Mouse (Mus musculus) cerebellum, adult 11 months (tissue): ENCODE measurements around the gene Map3k13.
A peak's percentile ranks its signal among the peaks of the same experiment; 100 is the strongest.

Experiments
- DNase-seq: peaks from one replicate; pipeline ENCODE4 v3.0.0; 2022

The Map3k13 gene

DNA sequence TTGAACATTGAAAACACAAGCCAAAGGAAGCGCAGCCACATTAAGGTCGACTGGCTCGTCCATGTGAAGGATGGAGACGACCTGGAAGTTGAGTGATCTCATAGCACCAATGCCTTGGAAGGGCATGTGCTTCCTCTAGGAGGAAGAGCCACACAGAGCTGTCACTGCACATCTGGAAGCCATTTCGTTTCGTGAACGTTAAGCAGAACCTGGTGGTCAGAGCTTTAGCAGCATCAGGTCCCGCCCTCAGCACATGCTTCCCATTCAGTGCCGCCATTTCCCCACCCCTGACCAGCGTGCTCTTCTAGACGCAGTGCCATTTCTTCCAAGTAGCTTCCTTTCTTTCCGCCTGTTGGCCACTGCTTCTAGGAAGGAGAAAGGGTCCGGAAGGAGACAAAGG lies 134.3 kb downstream of the Map3k13 start:
- no peak for DNase-seq

DNA sequence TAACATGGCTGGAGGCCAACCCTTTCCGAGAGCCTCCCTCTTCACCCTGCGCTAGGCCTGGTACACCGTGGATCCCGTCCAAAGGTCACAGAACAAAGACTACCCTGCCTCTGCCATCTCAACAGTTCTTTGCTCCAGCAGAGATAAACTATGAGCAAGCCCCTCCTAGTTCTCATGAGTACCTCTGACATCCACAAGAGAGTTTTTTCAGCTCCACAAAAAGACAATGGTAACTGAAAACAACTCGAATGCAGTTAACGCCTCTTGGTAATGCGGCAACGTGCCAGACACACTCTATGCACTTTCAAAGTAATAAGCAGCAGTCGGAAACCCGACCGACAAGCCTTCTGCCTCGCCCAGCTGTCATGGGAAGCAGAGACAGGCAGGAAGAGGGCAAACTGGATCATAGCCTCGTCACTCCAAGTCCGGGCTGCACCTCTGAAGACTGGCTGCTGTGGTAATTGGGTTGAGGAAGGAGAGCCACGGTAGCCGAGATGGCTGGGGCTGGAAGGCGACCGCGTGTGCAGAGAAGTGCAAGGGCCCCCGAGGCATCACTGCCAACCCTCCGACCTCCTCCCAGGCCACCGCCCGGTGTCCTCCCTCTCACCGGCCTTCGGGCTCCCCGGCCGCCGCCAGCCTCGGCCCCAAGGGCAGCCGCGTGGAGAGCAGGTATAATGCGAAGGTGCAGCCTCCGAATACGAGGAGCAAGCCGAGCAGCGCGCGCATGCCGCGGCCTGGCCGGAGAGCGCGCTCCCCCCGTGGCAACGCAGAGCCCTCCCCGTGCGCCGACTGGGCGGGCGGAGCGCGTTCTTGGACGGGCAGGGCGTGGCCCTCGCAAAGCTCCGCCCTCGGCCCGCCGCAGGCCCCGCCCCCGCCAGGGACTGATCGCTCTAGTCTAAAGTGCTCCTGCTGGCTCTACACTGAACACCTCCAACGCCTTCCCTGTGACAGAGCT lies 152.9 kb downstream of the Map3k13 start, which contains the start of gene Tmem41a:
Tmem41a (minus strand) TSS at position 792 of the 955 bp plus-strand sequence.
- peak; percentile 93 for DNase-seq

DNA sequence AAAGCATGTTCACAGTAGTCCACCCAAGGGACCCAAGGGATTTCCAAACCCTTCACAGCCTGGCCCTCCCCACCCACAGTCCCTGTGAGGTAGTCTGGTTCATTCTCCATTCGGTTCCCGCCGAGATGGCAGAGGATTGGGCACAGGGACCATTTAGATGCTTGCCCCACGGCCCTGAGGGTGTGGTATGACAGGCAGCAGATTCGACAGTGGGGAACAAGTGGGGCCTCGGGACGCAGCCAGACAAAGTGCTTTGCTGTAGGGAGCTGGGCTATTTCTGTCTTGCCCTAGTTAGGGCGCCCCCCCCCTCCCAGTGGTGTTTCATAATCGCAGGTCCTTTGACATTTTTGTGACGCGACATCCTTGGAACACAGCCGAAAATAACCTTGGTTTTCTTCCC lies 161.4 kb downstream of the Map3k13 start:
- DNase-seq, result no peak

GRCm38 (mm10) chr16:21965576-21965975 lies 171.4 kb downstream of the Map3k13 start:
- DNase-seq, result no peak

GRCm38 (mm10) chr16:21969874-21970273 lies 175.7 kb downstream of the Map3k13 start:
- no peak for DNase-seq

DNA sequence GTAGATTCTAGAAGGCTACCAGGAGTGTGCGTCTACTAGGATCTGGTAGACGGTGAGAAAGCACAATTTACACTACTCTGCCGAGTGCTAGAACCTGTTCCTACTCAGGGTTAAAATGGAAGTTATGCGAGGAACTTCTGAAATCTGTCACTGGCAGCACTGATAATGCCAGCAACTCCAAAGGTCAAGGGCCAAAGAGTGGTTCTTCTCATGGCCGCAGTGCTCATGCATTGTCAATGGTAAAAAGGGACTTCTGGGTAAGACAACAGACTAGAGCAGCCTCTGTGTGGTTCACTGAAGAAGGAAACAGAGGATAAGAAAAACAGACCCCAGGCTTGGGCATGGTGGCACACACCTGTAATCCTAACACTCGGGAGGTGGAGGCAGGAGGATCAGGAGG lies 176.4 kb downstream of the Map3k13 start:
- DNase-seq, result no peak

DNA sequence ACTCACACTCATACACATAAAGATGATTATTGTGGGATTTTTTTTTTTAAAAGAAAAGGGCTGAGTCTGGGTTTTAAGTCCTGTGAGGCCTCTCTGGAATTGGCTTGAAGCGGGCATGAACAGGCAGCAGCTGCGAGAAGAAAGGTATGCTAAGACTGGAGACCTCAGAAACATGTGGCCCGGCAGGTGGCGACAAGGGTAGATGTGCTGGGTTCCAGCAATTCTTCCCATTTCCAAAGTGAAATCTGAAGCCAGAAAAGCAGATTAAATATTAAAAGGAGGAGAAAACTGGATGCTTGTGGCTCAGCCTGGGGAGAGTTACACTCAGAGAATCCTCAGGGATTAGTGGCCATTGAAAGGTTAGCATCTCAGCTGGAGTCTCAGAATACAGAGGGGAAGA lies 177.3 kb downstream of the Map3k13 start:
- DNase-seq, result no peak

- no peak for DNase-seq
Measured at GRCm38 (mm10) chr16:21976203-21976602, 182.1 kb downstream of the Map3k13 start.

- DNase-seq, result no peak
Measured at GRCm38 (mm10) chr16:21977347-21977746, 183.2 kb downstream of the Map3k13 start.
